Mouse (Mus musculus) urinary bladder, postnatal 14 days (tissue): ENCODE data around the gene Arl8a.

Experiments
- DNase-seq: peaks from one replicate; pipeline ENCODE4 v3.0.0; 2021; ENCODE audit warnings: low spot score

Arl8a gene

DNA sequence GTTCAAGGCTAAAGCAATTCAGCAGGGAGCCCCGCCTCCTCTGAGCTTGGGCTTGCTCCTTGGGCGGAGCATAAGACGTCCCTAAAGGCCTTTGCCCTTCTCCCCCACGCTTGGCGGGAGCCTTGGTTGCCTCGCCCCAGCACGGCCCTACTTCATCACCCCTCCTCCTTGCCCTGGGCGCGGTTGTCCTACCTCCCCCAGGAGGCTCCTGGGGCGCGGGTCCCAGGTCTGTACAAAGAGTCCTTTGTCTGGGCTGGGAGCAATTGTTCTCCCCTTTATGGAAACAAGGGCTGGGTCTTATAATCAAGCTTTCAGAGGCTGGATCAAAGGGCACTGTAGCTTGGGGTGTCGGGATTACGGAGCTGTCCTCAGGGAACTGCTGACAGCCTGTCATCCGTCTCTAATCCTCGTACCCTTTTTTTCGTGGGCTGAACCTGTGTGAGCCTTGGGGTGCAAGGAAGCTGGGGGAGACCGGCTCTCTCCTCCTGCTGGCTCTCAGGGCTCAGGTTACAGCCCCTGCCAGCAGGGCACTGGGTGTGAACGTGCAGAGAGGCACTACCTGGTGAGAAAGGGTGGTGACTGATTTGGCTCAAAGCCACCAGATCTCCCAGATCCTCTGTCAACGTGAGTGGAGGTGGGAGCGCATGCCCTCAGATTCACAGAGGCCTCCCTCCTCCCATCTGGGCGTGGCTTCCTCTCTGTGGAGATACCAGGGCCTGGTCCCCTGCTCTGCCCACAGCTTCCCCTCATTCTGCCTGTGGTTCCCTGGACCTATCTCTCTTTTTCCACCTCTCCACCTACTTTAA lies 52.6 kb downstream of the Arl8a start:
- DNase-seq: peak; percentile 76

DNA sequence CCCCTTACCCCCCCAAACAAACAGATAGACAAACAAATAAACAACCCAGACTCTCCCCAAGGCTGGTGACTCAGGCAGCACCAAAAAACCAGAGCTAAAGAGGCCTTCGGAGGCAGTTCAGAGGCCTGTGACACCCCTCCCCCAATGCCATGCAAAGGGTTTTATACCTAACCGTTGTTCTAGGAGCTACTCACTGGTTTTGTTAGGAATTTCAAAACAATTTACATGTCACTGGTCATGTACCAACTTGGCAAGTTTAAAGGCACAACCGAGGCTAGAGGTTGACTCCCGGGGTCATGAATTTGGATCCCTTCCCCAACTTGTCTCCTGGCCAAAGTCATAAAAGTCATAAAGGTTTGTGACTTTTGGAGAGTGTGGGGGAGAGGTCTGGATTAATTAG lies 53.8 kb downstream of the Arl8a start:
- no peak for DNase-seq

- no peak for DNase-seq
These were observed 57.8 kb downstream of the Arl8a start for GRCm38 (mm10) chr1:135204196-135205126.

- DNase-seq: no peak
These were observed 58.6 kb downstream of the Arl8a start for GRCm38 (mm10) chr1:135205257-135205656.
